25 mouse cellular contexts compared by ENCODE assay signal in the genomic region with DNA sequence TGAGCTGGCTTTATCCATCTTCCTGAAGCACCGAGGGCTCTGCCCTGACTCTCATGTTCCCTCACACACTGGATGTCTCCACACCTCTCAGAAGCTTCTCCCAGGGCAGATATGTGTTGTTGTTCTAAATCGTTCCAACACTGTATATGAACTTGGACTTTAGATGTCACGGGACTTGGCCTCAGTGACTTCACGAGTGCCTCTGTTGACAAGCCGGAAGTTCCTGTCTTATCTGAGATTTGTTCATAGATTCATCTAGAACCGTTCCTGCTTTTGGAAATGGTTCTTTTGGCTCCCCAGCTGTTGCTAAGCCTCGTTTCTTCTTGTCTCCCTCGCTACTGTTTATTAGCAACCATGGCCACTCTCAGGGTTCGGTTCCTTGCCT. TPM values are rescaled to one million over a fixed set of nuclear protein-coding genes. Genes with fewer than 3 reads are reported as not detected.
DNase-seq lines count a peak whose midpoint lies in the region; ATAC-seq and TF ChIP-seq lines count a peak whose summit lies in the region.
"Had no signal": no experiment of that assay in that cellular context is flagged by ENCODE, and none has a peak within 500 bp of the region (broad histone marks: within the 10 kb centered on the region; RNA-seq: fewer than 3 reads in every experiment).

No protein-coding gene starts in this region.

- peaks cover 24% of the 10 kb centered on the region for H3K36me3 ChIP-seq in intestine, postnatal 0 days (ENCODE audit: control insufficient read depth, insufficient read depth)
- no peaks in the 10 kb centered on the region for H3K36me3 ChIP-seq in intestine, embryonic 15.5 days
- peaks cover 67% of the 10 kb centered on the region for H3K36me3 ChIP-seq in liver, embryonic 12.5 days

- H3K9ac ChIP-seq in intestine, postnatal 0 days (ENCODE audit: low read depth, low read length) = no peak overlapping the region
- H3K9ac ChIP-seq in intestine, embryonic 15.5 days = no peak overlapping the region
- H3K9ac ChIP-seq in liver, embryonic 12.5 days = peak overlapping the region; percentile 51; the same call in 1 of the 2 replicates
- H3K9ac ChIP-seq: heart, embryonic 13.5 days; midbrain, embryonic 12.5 days had no signal

- 66% methylated on average over 9 of the region's 9 CpGs for WGBS in intestine, postnatal 0 days
- 89% methylated on average over 9 of the region's 9 CpGs for WGBS in intestine, embryonic 15.5 days
- 49% methylated on average over 9 of the region's 9 CpGs for WGBS in liver, embryonic 12.5 days (ENCODE audit: insufficient replicate concordance)

- peak overlapping the region; percentile 94 for H3K27ac ChIP-seq in gastrocnemius, adult 2 months
- H3K27ac ChIP-seq in intestine, postnatal 0 days (ENCODE audit: low read depth, low read length) = peak overlapping the region; percentile 54; the same call in 1 of the 2 replicates
- no peak overlapping the region for H3K27ac ChIP-seq in intestine, embryonic 15.5 days
- H3K27ac ChIP-seq in liver, embryonic 12.5 days = peak overlapping the region; percentile 78
- H3K27ac ChIP-seq: heart, embryonic 13.5 days; kidney, postnatal 0 days; midbrain, embryonic 12.5 days had no signal

- no peaks in the 10 kb centered on the region for H3K9me3 ChIP-seq in intestine, postnatal 0 days (ENCODE audit: control insufficient read depth)
- H3K9me3 ChIP-seq in intestine, embryonic 15.5 days = no peaks in the 10 kb centered on the region
- H3K9me3 ChIP-seq in liver, embryonic 12.5 days (replicated peaks) = no peaks in the 10 kb centered on the region
- H3K9me3 ChIP-seq: heart, embryonic 13.5 days; midbrain, embryonic 12.5 days had no signal

- H3K4me1 ChIP-seq in intestine, postnatal 0 days (replicated peaks; ENCODE audit: control insufficient read depth, insufficient read depth, low read length) = no peaks in the 10 kb centered on the region
- H3K4me1 ChIP-seq in intestine, embryonic 15.5 days (replicated peaks) = peaks cover 3% of the 10 kb centered on the region; the same call in 1 of the 2 replicates
- H3K4me1 ChIP-seq in liver, embryonic 12.5 days = peaks cover 60% of the 10 kb centered on the region
- H3K4me1 ChIP-seq: midbrain, embryonic 12.5 days had no signal

- no peak for ATAC-seq in intestine, postnatal 0 days
- no peak for ATAC-seq in intestine, embryonic 15.5 days
- no peak; the same call in 1 of the 2 replicates for ATAC-seq in liver, embryonic 12.5 days
- ATAC-seq in megakaryocyte-erythroid progenitor cell, adult 5-6 weeks (replicated peaks; ENCODE audit: low FRiP score, low TSS enrichment, poor library complexity, severe bottlenecking) = peak; percentile 13
- ATAC-seq: activated CD4-positive, CD25-positive, alpha-beta regulatory T cell, adult 4 months; forebrain, embryonic 16.5 days had no signal

- no peak for TF ChIP-seq CTCF in gastrocnemius, adult 2 months (IDR thresholded peaks at IDR 0.05)
- no peak for TF ChIP-seq CTCF in intestine, postnatal 0 days (IDR thresholded peaks at IDR 0.05; ENCODE audit: low read depth)

- H3K4me3 ChIP-seq in gastrocnemius, adult 2 months = peak overlapping the region; percentile 61
- H3K4me3 ChIP-seq in intestine, postnatal 0 days (ENCODE audit: low read depth, low read length) = no peak overlapping the region
- H3K4me3 ChIP-seq in intestine, embryonic 15.5 days (replicated peaks) = no peak overlapping the region
- H3K4me3 ChIP-seq in liver, embryonic 12.5 days = peak overlapping the region; percentile 5; the same call in 1 of the 2 replicates
- H3K4me3 ChIP-seq: heart, embryonic 13.5 days; midbrain, embryonic 12.5 days had no signal

- H3K27me3 ChIP-seq in intestine, postnatal 0 days (replicated peaks; ENCODE audit: control insufficient read depth, insufficient read depth, low read length) = no peaks in the 10 kb centered on the region
- H3K27me3 ChIP-seq in intestine, embryonic 15.5 days (replicated peaks) = no peaks in the 10 kb centered on the region
- H3K27me3 ChIP-seq in liver, embryonic 12.5 days (replicated peaks) = no peaks in the 10 kb centered on the region
- H3K27me3 ChIP-seq: heart, embryonic 13.5 days; midbrain, embryonic 12.5 days had no signal

- peak; percentile 21 for DNase-seq in gastrocnemius, adult 2 months
- DNase-seq in gastrocnemius, postnatal 14 days = no peak
- no peak for DNase-seq in left cerebral cortex, adult 8-10 months (ENCODE audit: low spot score in 2 of 2)
- DNase-seq in embryo, embryonic 9.5 days (ENCODE audit: extremely low spot score) = no peak
- DNase-seq: adrenal gland, adult 8-10 months; cerebellum, adult 11-12 months; cerebellum, postnatal 36 days; embryo, embryonic 11 days; kidney, adult 2 months; lung, adult 2 months; lung, postnatal 14 days; thymus, adult 18-20 months; thymus, postnatal 36 days had no signal

- intact Hi-C loops in gastrocnemius, adult 2 months (cut with DNase I) = loop anchor here (2.0 kb wide), 1 partner anchor 15 kb away; no protein-coding TSS in a partner anchor
- intact Hi-C loops in gastrocnemius, postnatal 14 days (cut with DNase I; ENCODE audit: low total_unique reads) = no loop called here

- no peak overlapping the region for H3K4me2 ChIP-seq in intestine, postnatal 0 days (replicated peaks; ENCODE audit: low read depth)
- no peak overlapping the region for H3K4me2 ChIP-seq in intestine, embryonic 15.5 days (replicated peaks)
- H3K4me2 ChIP-seq in liver, embryonic 12.5 days = peak overlapping the region; percentile 56
- H3K4me2 ChIP-seq: heart, embryonic 13.5 days; midbrain, embryonic 12.5 days had no signal

RNA-seq across cellular contexts. Expression of a gene that starts 22.2 kb away (rescaled TPM):
- 1 to 10 TPM; 7.4 to 8.5 TPM for total RNA-seq in gastrocnemius, adult 2 months (2021)
- 1 to 10 TPM; 6.8 to 7.0 TPM for total RNA-seq in gastrocnemius, postnatal 14 days (2021)
- 7.3 and 8.6 TPM in 2 replicates for polyA plus RNA-seq in intestine, postnatal 0 days (2015; fragmentation: Nextera tagmentation; extraction: Ambion mirVana)
- 26.5 and 27.4 TPM in 2 replicates for polyA plus RNA-seq in intestine, embryonic 15.5 days (2015; fragmentation: Nextera tagmentation; extraction: Ambion mirVana)
- 27.8 and 28.4 TPM in 2 replicates for polyA plus RNA-seq in liver, embryonic 12.5 days (2016; fragmentation: Nextera tagmentation; extraction: Ambion mirVana)
- total RNA-seq in megakaryocyte-erythroid progenitor cell, adult 5-6 weeks (2014; fragmentation: Nextera tagmentation) = 45.5 and 46.0 TPM in 2 replicates
- total RNA-seq in megakaryocyte-erythroid progenitor cell, adult 5-6 weeks (2017) = 35.2 and 39.0 TPM in 2 replicates
- total RNA-seq in left cerebral cortex, adult 8-10 months (2022) = 10 to 100 TPM; 13.2 to 15.3 (median 13.9) TPM

RNA-seq across cellular contexts. Expression of a gene that starts 23.4 kb away (rescaled TPM):
- 1,000 to 10,000 TPM; 2,669 to 2,908 TPM for total RNA-seq in gastrocnemius, adult 2 months (2021)
- 1,000 to 10,000 TPM; 1,399 to 1,520 TPM for total RNA-seq in gastrocnemius, postnatal 14 days (2021)
- polyA plus RNA-seq in intestine, postnatal 0 days (2015; fragmentation: Nextera tagmentation; extraction: Ambion mirVana) = 15.6 and 17.3 TPM in 2 replicates
- polyA plus RNA-seq in intestine, embryonic 15.5 days (2015; fragmentation: Nextera tagmentation; extraction: Ambion mirVana) = 27.9 and 28.4 TPM in 2 replicates
- polyA plus RNA-seq in liver, embryonic 12.5 days (2016; fragmentation: Nextera tagmentation; extraction: Ambion mirVana) = 28.8 and 30.3 TPM in 2 replicates
- 69.0 and 74.9 TPM in 2 replicates for total RNA-seq in megakaryocyte-erythroid progenitor cell, adult 5-6 weeks (2014; fragmentation: Nextera tagmentation)
- total RNA-seq in megakaryocyte-erythroid progenitor cell, adult 5-6 weeks (2017) = 63.7 and 89.1 TPM in 2 replicates
- total RNA-seq in left cerebral cortex, adult 8-10 months (2022) = 100 to 1,000 TPM; 407 to 459 (median 428) TPM

RNA-seq across cellular contexts. Expression of a gene that starts 49.7 kb away (rescaled TPM):
- 100 to 1,000 TPM in 1 of 2 experiments, 10 to 100 TPM in 1; 97.8 to 124 TPM for total RNA-seq in gastrocnemius, adult 2 months (2021)
- total RNA-seq in gastrocnemius, postnatal 14 days (2021) = 100 to 1,000 TPM; 146 to 157 TPM
- polyA plus RNA-seq in intestine, postnatal 0 days (2015; fragmentation: Nextera tagmentation; extraction: Ambion mirVana) = 41.9 and 46.6 TPM in 2 replicates
- 46.6 and 49.5 TPM in 2 replicates for polyA plus RNA-seq in intestine, embryonic 15.5 days (2015; fragmentation: Nextera tagmentation; extraction: Ambion mirVana)
- polyA plus RNA-seq in liver, embryonic 12.5 days (2016; fragmentation: Nextera tagmentation; extraction: Ambion mirVana) = 25.6 and 25.9 TPM in 2 replicates
- total RNA-seq in megakaryocyte-erythroid progenitor cell, adult 5-6 weeks (2014; fragmentation: Nextera tagmentation) = 21.0 and 25.6 TPM in 2 replicates
- 14.8 and 16.4 TPM in 2 replicates for total RNA-seq in megakaryocyte-erythroid progenitor cell, adult 5-6 weeks (2017)
- 10 to 100 TPM; 50.8 to 53.6 (median 51.9) TPM for total RNA-seq in left cerebral cortex, adult 8-10 months (2022)

RNA-seq across cellular contexts. Expression of a gene that starts 51.2 kb away (rescaled TPM):
- total RNA-seq in gastrocnemius, adult 2 months (2021) = not detected
- not detected for total RNA-seq in gastrocnemius, postnatal 14 days (2021)
- 0.87 and 1.2 TPM in 2 replicates for polyA plus RNA-seq in intestine, postnatal 0 days (2015; fragmentation: Nextera tagmentation; extraction: Ambion mirVana)
- 1.6 and 1.7 TPM in 2 replicates for polyA plus RNA-seq in intestine, embryonic 15.5 days (2015; fragmentation: Nextera tagmentation; extraction: Ambion mirVana)
- polyA plus RNA-seq in liver, embryonic 12.5 days (2016; fragmentation: Nextera tagmentation; extraction: Ambion mirVana) = not detected in 2 replicates
- total RNA-seq in megakaryocyte-erythroid progenitor cell, adult 5-6 weeks (2014; fragmentation: Nextera tagmentation) = not detected in 2 replicates
- total RNA-seq in megakaryocyte-erythroid progenitor cell, adult 5-6 weeks (2017) = not detected in 2 replicates
- 10 to 100 TPM; 16.5 to 18.5 (median 18.2) TPM for total RNA-seq in left cerebral cortex, adult 8-10 months (2022)
- total RNA-seq: gastrocnemius, adult 18-20 months; megakaryocyte progenitor cell, adult 5-6 weeks; neutrophil, adult 5-6 weeks had no signal

Comparison
In these comparisons a context has a peak if more than half of its experiments do, and no peak if none do; other contexts are left out.
1. H3K4me3 ChIP-seq: peak in gastrocnemius, adult 2 months (single experiment) and liver, embryonic 12.5 days (single experiment); none in intestine, postnatal 0 days (single experiment) and intestine, embryonic 15.5 days (single experiment).
2. RNA of a gene that starts 23.4 kb away (total RNA-seq): 2,669 to 2,908 TPM in gastrocnemius, adult 2 months, 1,399 to 1,520 TPM in gastrocnemius, postnatal 14 days and 407 to 459 TPM in left cerebral cortex, adult 8-10 months; 63.7 to 89.1 TPM in megakaryocyte-erythroid progenitor cell, adult 5-6 weeks; every median in the first group is over 4 times any median in the second.